Mouse (Mus musculus): ENCODE results near the gene Cdk5r2.

Gene Cdk5r2

GRCm38 (mm10) chr1:74855156-74855555 lies 422 bp downstream of the Cdk5r2 start:
- DNase-seq = no peak

GRCm38 (mm10) chr1:74855651-74856438 lies 1.1 kb downstream of the Cdk5r2 start:
- no peak for DNase-seq

GRCm38 (mm10) chr1:74856439-74856720 lies 1.6 kb downstream of the Cdk5r2 start:
- no peak for DNase-seq

GRCm38 (mm10) chr1:74856791-74857190 lies 2.1 kb downstream of the Cdk5r2 start:
- no peak for DNase-seq

GRCm38 (mm10) chr1:74857201-74857600 lies 2.5 kb downstream of the Cdk5r2 start:
- no peak for DNase-seq

- no peak for DNase-seq
Observed at GRCm38 (mm10) chr1:74857677-74858076, 2.9 kb downstream of the Cdk5r2 start.

GRCm38 (mm10) chr1:74858171-74858719 lies 3.5 kb downstream of the Cdk5r2 start:
- DNase-seq = peak; percentile 90

GRCm38 (mm10) chr1:74858805-74859204 lies 4.1 kb downstream of the Cdk5r2 start:
- no peak for DNase-seq

GRCm38 (mm10) chr1:74859223-74859984 lies 4.7 kb downstream of the Cdk5r2 start:
- DNase-seq = no peak

GRCm38 (mm10) chr1:74861783-74862182 lies 7.0 kb downstream of the Cdk5r2 start:
- DNase-seq = no peak

- no peak for DNase-seq
Observed at GRCm38 (mm10) chr1:74872218-74872617, 17.5 kb downstream of the Cdk5r2 start.

GRCm38 (mm10) chr1:74877199-74877598 lies 22.5 kb downstream of the Cdk5r2 start:
- no peak for DNase-seq

GRCm38 (mm10) chr1:74880785-74881360 lies 26.1 kb downstream of the Cdk5r2 start:
- no peak for DNase-seq

GRCm38 (mm10) chr1:74882055-74882734 lies 27.5 kb downstream of the Cdk5r2 start:
- no peak for DNase-seq

GRCm38 (mm10) chr1:74882828-74883227 lies 28.1 kb downstream of the Cdk5r2 start:
- DNase-seq = no peak

GRCm38 (mm10) chr1:74883441-74883840 lies 28.7 kb downstream of the Cdk5r2 start:
- DNase-seq = no peak

- no peak for DNase-seq
Observed at GRCm38 (mm10) chr1:74884196-74885141, 29.7 kb downstream of the Cdk5r2 start.

GRCm38 (mm10) chr1:74885369-74886042 lies 30.8 kb downstream of the Cdk5r2 start, which contains the start of gene Fev:
Gene Fev, minus strand, starts transcription at chr1:74885419.
- no peak for DNase-seq

GRCm38 (mm10) chr1:74891513-74891912 lies 36.8 kb downstream of the Cdk5r2 start:
- DNase-seq = no peak

- no peak for DNase-seq
Observed at GRCm38 (mm10) chr1:74892351-74893133, 37.8 kb downstream of the Cdk5r2 start.

Measured in layer of hippocampus, adult 9-11 months (tissue).